ENCODE assay signal across 10 mouse cellular contexts in the genomic region with DNA sequence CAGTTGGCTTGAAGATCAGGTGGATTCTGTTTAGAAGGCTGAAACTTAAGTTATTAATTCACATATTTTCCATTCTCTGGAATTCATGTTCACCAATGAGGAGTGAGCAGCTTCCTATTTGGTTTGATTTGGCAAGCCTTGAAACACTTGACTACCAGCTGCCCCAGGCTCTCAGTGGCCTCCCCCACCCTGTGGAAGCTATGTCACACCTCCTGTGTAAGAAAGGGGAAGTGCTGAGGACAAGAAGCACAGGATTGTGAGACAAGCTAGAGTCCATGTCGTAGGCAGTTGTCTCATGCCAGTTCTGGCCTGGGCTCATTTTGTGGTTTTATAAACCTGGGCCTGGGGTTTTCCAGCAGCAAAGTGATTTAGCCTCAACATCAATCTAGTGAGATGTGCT. TPM values are rescaled to one million over a fixed set of nuclear protein-coding genes. Genes with fewer than 3 reads are reported as not detected.
DNase-seq lines count a peak whose midpoint lies in the region; ATAC-seq and TF ChIP-seq lines count a peak whose summit lies in the region.
"Had no signal": no experiment of that assay in that cellular context is flagged by ENCODE, and none has a peak within 500 bp of the region (broad histone marks: within the 10 kb centered on the region; RNA-seq: fewer than 3 reads in every experiment).

No protein-coding gene starts in this region.

- no peaks in the 10 kb centered on the region for H3K27me3 ChIP-seq in embryonic facial prominence, embryonic 14.5 days (replicated peaks; ENCODE audit: control insufficient read depth, insufficient read depth, low read length)
- H3K27me3 ChIP-seq in embryonic facial prominence, embryonic 10.5 days (replicated peaks; ENCODE audit: low read depth, poor library complexity, severe bottlenecking), result no peaks in the 10 kb centered on the region
- H3K27me3 ChIP-seq in liver, embryonic 15.5 days, result no peaks in the 10 kb centered on the region
- no peaks in the 10 kb centered on the region for H3K27me3 ChIP-seq in myocyte (ENCODE audit: control insufficient read depth, insufficient read depth, insufficient read length)
- H3K27me3 ChIP-seq in stomach, postnatal 0 days (ENCODE audit: control insufficient read depth, insufficient read depth, low read length), result no peaks in the 10 kb centered on the region
- H3K27me3 ChIP-seq: embryonic facial prominence, embryonic 15.5 days had no signal

- H3K9ac ChIP-seq in embryonic facial prominence, embryonic 14.5 days (ENCODE audit: low read depth, low read length), result no peak overlapping the region
- H3K9ac ChIP-seq in liver, embryonic 15.5 days, result no peak overlapping the region
- H3K9ac ChIP-seq in stomach, postnatal 0 days (ENCODE audit: low read length), result no peak overlapping the region
- H3K9ac ChIP-seq: embryonic facial prominence, embryonic 15.5 days had no signal

- 77% methylated on average over 1 of the region's 1 CpGs for WGBS in embryonic facial prominence, embryonic 14.5 days
- 88% methylated on average over 1 of the region's 1 CpGs for WGBS in embryonic facial prominence, embryonic 10.5 days
- WGBS in liver, embryonic 15.5 days (ENCODE audit: insufficient replicate concordance), result 27% methylated on average over 1 of the region's 1 CpGs
- 78% methylated on average over 1 of the region's 1 CpGs for WGBS in stomach, postnatal 0 days

- H3K27ac ChIP-seq in embryonic facial prominence, embryonic 14.5 days (replicated peaks; ENCODE audit: low read depth, low read length), result no peak overlapping the region
- no peak overlapping the region for H3K27ac ChIP-seq in embryonic facial prominence, embryonic 10.5 days (replicated peaks)
- 0 out of 2 replicates have a peak overlapping the region, but pooled peaks have one; percentile 1 for H3K27ac ChIP-seq in liver, embryonic 15.5 days (replicated peaks)
- H3K27ac ChIP-seq in stomach, postnatal 0 days (replicated peaks), result no peak overlapping the region
- H3K27ac ChIP-seq: embryonic facial prominence, embryonic 15.5 days had no signal

- DNase-seq in embryonic facial prominence, embryonic 14.5 days (ENCODE audit: low spot score), result peak; percentile 11
- no peak for DNase-seq in embryonic facial prominence, embryonic 10.5 days (ENCODE audit: low spot score)
- DNase-seq in NIH3T3 (ENCODE audit: low read depth), result peak; percentile 16
- DNase-seq in stomach, postnatal 0 days (ENCODE audit: low spot score), result no peak
- no peak for DNase-seq in urinary bladder, postnatal 36 days (ENCODE audit: low spot score in 2 of 2)
- DNase-seq: gastrocnemius, postnatal 14 days had no signal

- no peak for TF ChIP-seq CTCF in stomach, postnatal 0 days (IDR thresholded peaks at IDR 0.05; ENCODE audit: low read depth)

- peaks cover 33% of the 10 kb centered on the region for H3K36me3 ChIP-seq in embryonic facial prominence, embryonic 14.5 days (ENCODE audit: control insufficient read depth, insufficient read depth, low read length)
- H3K36me3 ChIP-seq in embryonic facial prominence, embryonic 10.5 days (replicated peaks), result peaks cover 35% of the 10 kb centered on the region
- peaks cover 37% of the 10 kb centered on the region for H3K36me3 ChIP-seq in liver, embryonic 15.5 days (replicated peaks)
- H3K36me3 ChIP-seq in myocyte (ENCODE audit: control insufficient read depth, insufficient read depth), result peaks cover 10% of the 10 kb centered on the region
- H3K36me3 ChIP-seq in stomach, postnatal 0 days (ENCODE audit: control insufficient read depth, insufficient read depth, low read length), result peaks cover 11% of the 10 kb centered on the region

- no peak overlapping the region for H3K4me3 ChIP-seq in embryonic facial prominence, embryonic 14.5 days (ENCODE audit: low read depth, low read length)
- no peak overlapping the region for H3K4me3 ChIP-seq in embryonic facial prominence, embryonic 10.5 days
- H3K4me3 ChIP-seq in liver, embryonic 15.5 days (replicated peaks), result peak overlapping the region; percentile 88; the same call in 1 of the 2 replicates
- H3K4me3 ChIP-seq in myocyte, result peak overlapping the region; percentile 51
- no peak overlapping the region for H3K4me3 ChIP-seq in stomach, postnatal 0 days (ENCODE audit: low read depth, low read length)

- H3K9me3 ChIP-seq in embryonic facial prominence, embryonic 14.5 days (ENCODE audit: control insufficient read depth, low read length), result no peaks in the 10 kb centered on the region
- H3K9me3 ChIP-seq in embryonic facial prominence, embryonic 10.5 days, result no peaks in the 10 kb centered on the region
- no peaks in the 10 kb centered on the region for H3K9me3 ChIP-seq in liver, embryonic 15.5 days (replicated peaks)
- no peaks in the 10 kb centered on the region for H3K9me3 ChIP-seq in stomach, postnatal 0 days (ENCODE audit: control insufficient read depth, low read length)
- H3K9me3 ChIP-seq: embryonic facial prominence, embryonic 15.5 days had no signal

- TF ChIP-seq POLR2A in myocyte (IDR thresholded peaks at IDR 0.05; ENCODE audit: insufficient read length, low read depth), result no peak

- peaks cover 17% of the 10 kb centered on the region for H3K79me2 ChIP-seq in myocyte (ENCODE audit: control insufficient read depth, insufficient read depth)

- no peak overlapping the region for H3ac ChIP-seq in myocyte (ENCODE audit: control insufficient read depth, insufficient read length)

- no peaks in the 10 kb centered on the region for H3K4me1 ChIP-seq in embryonic facial prominence, embryonic 14.5 days (ENCODE audit: control insufficient read depth, insufficient read depth, low read length)
- H3K4me1 ChIP-seq in embryonic facial prominence, embryonic 10.5 days, result peaks cover 16% of the 10 kb centered on the region
- H3K4me1 ChIP-seq in liver, embryonic 15.5 days (replicated peaks), result peaks cover 26% of the 10 kb centered on the region
- H3K4me1 ChIP-seq in stomach, postnatal 0 days (replicated peaks; ENCODE audit: control insufficient read depth, insufficient read depth), result no peaks in the 10 kb centered on the region; the same call in 1 of the 2 replicates

- no peak overlapping the region for H3K4me2 ChIP-seq in embryonic facial prominence, embryonic 14.5 days (ENCODE audit: low read depth, low read length)
- H3K4me2 ChIP-seq in liver, embryonic 15.5 days, result peak overlapping the region; percentile 87
- H3K4me2 ChIP-seq in myocyte (ENCODE audit: low read depth), result peak overlapping the region; percentile 55
- H3K4me2 ChIP-seq in stomach, postnatal 0 days (replicated peaks; ENCODE audit: low read depth), result no peak overlapping the region
- H3K4me2 ChIP-seq: embryonic facial prominence, embryonic 15.5 days had no signal

- no peak for TF ChIP-seq EP300 in stomach, postnatal 0 days (optimal IDR thresholded peaks at IDR 0.05)

- no peak for ATAC-seq in embryonic facial prominence, embryonic 14.5 days (ENCODE audit: low read depth)
- no peak for ATAC-seq in liver, embryonic 15.5 days (ENCODE audit: insufficient read depth)
- ATAC-seq in stomach, postnatal 0 days (ENCODE audit: low FRiP score, low TSS enrichment), result no peak
- ATAC-seq in frontal cortex, adult (ENCODE audit: low TSS enrichment), result no peak

TF ChIP-seq in myocyte, 11 proteins besides CTCF, POLR2A, EP300 and RAD21:
- TF ChIP-seq MYOD1 (IDR thresholded peaks at IDR 0.05; ENCODE audit: control insufficient read depth in 1 of 3, insufficient read length in 2 of 3, low read depth in 2 of 3) (no peak), TCF12 (IDR thresholded peaks at IDR 0.05; ENCODE audit: insufficient read depth, poor library complexity, severe bottlenecking) (no peak), REST (IDR thresholded peaks at IDR 0.05; ENCODE audit: insufficient read depth, insufficient read length) (no peak), POLR2AphosphoS2 (IDR thresholded peaks at IDR 0.05; ENCODE audit: insufficient read length, low read depth) (no peak), CEBPB (IDR thresholded peaks at IDR 0.05; ENCODE audit: insufficient read depth, poor library complexity, severe bottlenecking) (no peak), MAX (IDR thresholded peaks at IDR 0.05; ENCODE audit: low read depth) (no peak), TCF3 (IDR thresholded peaks at IDR 0.05; ENCODE audit: insufficient read length, low read depth) (no peak), MYOG (IDR thresholded peaks at IDR 0.05; ENCODE audit: control insufficient read depth in 1 of 3, insufficient read depth in 1 of 3, insufficient read length in 2 of 3, low read depth in 2 of 3) (peak in 1 of 3 experiments; percentile 38)

RNA-seq across cellular contexts. Expression of a gene that starts 2.4 kb away (rescaled TPM):
- 34.8 and 38.1 TPM in 2 replicates for polyA plus RNA-seq in embryonic facial prominence, embryonic 14.5 days (2014; fragmentation: Nextera tagmentation; extraction: Ambion mirVana)
- 27.7 and 29.5 TPM in 2 replicates for polyA plus RNA-seq in embryonic facial prominence, embryonic 10.5 days (2016; fragmentation: Nextera tagmentation; extraction: Ambion mirVana)
- polyA plus RNA-seq in liver, embryonic 15.5 days (2015; fragmentation: Nextera tagmentation; extraction: Ambion mirVana), result 12.4 and 12.5 TPM in 2 replicates
- 28.5 TPM for polyA plus RNA-seq in myocyte (2012; fragmentation: generic; extraction: Trizol)
- 18.5 and 20.4 TPM in 2 replicates for polyA plus RNA-seq in stomach, postnatal 0 days (2015; fragmentation: Nextera tagmentation; extraction: Ambion mirVana)

RNA-seq across cellular contexts. Expression of a gene that starts 42.8 kb away (rescaled TPM):
- 21.8 and 31.1 TPM in 2 replicates for polyA plus RNA-seq in embryonic facial prominence, embryonic 14.5 days (2014; fragmentation: Nextera tagmentation; extraction: Ambion mirVana)
- polyA plus RNA-seq in embryonic facial prominence, embryonic 10.5 days (2016; fragmentation: Nextera tagmentation; extraction: Ambion mirVana), result 51.1 and 58.6 TPM in 2 replicates
- polyA plus RNA-seq in liver, embryonic 15.5 days (2015; fragmentation: Nextera tagmentation; extraction: Ambion mirVana), result 1.1 and 1.5 TPM in 2 replicates
- polyA plus RNA-seq in myocyte (2012; fragmentation: generic; extraction: Trizol), result not detected
- polyA plus RNA-seq in stomach, postnatal 0 days (2015; fragmentation: Nextera tagmentation; extraction: Ambion mirVana), result 2.7 and 3.3 TPM in 2 replicates

Comparison
In these comparisons a context has a peak if more than half of its experiments do, and no peak if none do; other contexts are left out.
1. DNase-seq: peak in embryonic facial prominence, embryonic 14.5 days (single experiment) and NIH3T3 (single experiment); none in embryonic facial prominence, embryonic 10.5 days (single experiment), stomach, postnatal 0 days (single experiment) and urinary bladder, postnatal 36 days (0 of 2).
2. H3K4me2 ChIP-seq: peak in liver, embryonic 15.5 days (single experiment) and myocyte (single experiment); none in embryonic facial prominence, embryonic 14.5 days (single experiment) and stomach, postnatal 0 days (single experiment).
3. H3K4me3 ChIP-seq: peak in liver, embryonic 15.5 days (single experiment) and myocyte (single experiment); none in embryonic facial prominence, embryonic 14.5 days (single experiment), embryonic facial prominence, embryonic 10.5 days (single experiment) and stomach, postnatal 0 days (single experiment).